Mouse (Mus musculus) spleen, adult 12 weeks (tissue): ENCODE measurements around the gene Iqck.

Source experiments
- DNase-seq: peaks from one replicate; pipeline ENCODE4 v3.0.0; 2022; ENCODE audit warnings: low spot score

The Iqck gene

GRCm38 (mm10) chr7:118990282-118990681, 134.7 kb downstream of the Iqck start:
- no peak for DNase-seq

DNA sequence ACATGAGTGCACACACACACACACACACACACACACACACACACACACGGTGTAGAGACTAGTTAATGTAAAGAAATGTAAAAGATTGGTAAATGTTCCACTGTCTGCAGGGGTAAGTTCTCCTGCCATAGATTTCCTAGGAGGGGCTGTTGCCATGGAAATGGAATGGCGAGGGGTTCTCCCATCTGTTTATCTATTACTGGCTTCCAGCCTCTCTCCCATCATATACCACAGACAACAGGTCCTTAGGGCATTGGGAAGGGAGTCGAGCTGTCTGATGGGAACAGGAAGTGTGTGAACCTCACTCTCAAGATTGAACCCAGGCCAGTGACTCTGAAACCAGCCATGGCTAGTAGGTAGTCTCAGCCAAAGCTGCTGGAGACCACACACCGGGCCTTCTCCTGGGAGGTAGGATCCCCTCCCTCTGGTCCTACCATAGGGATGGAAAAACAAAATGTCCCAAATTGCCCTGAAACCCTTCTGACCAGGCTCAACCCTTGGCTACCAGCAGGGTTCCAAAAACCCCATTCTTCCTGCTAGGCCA, 135.9 kb downstream of the Iqck start:
- no peak for DNase-seq

DNA sequence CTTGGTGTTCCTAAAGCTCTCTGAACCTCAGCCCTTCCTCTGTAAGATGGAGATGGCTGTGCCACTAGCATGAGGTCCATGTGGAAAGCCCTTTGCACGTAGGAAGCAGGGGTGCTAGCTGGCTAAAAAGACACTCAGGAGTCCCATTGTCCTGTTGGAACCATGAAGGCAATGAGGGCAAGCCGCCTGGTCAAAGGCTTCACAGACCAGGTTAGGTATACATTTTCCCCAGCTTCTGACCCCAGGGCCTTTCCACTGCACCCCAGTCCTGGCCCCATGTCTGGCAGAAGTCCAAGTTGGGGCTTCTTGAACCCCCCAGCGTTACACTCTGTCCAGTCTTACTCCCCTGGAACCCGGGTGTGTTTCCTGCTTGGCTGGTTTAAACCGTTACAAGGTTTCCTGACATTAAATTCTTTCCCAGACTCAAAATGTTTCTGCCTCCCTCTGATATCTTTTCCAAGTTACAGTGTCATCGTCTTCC, 136.6 kb downstream of the Iqck start:
- no peak for DNase-seq

GRCm38 (mm10) chr7:118992623-118993405, 137.3 kb downstream of the Iqck start:
- DNase-seq = no peak

- DNase-seq = no peak
These were observed 138.2 kb downstream of the Iqck start for GRCm38 (mm10) chr7:118993597-118994230.

- no peak for DNase-seq
These were observed 138.8 kb downstream of the Iqck start for GRCm38 (mm10) chr7:118994231-118994842.

GRCm38 (mm10) chr7:118995007-118995406, 139.5 kb downstream of the Iqck start, which contains the start of gene Gprc5b:
Gene Gprc5b, minus strand, starts transcription at chr7:118995211.
- DNase-seq = peak; percentile 58

GRCm38 (mm10) chr7:118995671-118996070, 140.1 kb downstream of the Iqck start:
- DNase-seq = no peak

DNA sequence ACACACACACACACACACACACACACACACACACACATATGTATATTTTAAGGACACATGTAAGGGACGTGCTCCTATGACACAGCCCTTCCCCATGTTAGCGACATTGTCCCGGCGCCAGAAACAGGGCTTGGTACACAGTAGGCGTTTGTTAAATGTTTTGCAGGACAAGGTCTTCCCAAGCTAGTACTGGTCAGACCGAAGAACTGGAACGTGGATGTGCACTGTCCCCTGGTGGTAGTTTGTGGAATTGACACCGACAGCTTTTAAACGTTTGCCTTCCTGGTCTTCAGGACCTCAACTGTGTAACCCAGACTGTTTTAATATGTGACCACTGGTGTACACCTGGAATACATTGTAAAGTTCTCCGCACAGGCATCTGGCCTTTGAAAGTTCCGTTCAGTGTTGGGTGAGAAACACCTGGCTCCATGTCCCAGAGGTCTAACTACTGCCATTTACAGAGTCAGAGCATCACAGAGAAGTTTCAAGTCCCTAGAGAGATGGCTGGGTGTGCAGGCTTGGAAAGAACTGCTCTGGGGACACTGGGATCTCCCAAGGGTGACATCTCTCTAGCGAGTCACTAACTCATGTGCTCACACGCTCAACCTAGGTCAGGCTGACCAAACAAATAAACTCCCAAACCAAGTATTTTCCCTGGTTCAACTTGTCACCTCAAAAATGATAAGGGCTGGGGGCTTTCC, 140.7 kb downstream of the Iqck start:
- DNase-seq = peak; percentile 50

DNA sequence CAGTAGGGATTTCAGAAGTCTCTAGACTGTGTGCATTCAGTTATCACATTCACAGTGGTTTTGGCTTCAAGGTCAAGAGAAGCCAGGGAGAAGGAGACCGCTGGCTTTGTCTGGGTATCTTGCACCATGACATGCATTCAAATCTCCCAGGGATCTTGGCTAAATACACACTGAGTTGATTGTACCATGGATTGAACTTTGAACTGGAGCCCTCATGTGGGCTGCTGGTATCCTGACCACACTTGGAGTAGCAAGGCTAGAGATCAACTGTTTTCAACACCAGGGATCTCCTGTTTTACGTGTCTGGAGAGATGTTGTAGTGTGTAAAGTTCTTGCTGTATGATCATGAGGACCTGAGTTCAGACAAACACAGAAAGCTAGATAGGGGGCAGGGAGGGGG, 144.3 kb downstream of the Iqck start:
- no peak for DNase-seq

- no peak for DNase-seq
These were observed 146.4 kb downstream of the Iqck start for GRCm38 (mm10) chr7:119001965-119002364.

DNA sequence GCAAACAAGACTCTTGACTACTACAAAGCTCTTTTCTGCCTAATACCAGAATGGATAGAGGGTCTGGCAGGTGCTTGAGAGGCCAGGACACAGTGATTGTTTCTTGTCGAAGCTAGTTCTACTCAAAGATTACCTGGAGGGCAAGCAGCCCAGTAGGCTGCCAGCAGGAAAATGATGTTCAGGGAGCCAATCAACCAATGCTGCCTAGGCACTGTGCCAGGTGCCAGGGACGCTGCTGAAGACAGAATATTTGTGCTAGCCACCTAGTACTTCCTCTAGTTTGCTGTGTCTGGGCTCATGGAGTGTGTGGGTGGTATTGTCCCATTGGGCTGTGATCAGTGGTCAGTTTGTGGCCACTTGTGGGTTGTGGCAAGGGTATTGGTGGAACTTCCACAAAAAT, 146.9 kb downstream of the Iqck start:
- DNase-seq = no peak

- DNase-seq = peak; percentile 13
These were observed 155.4 kb downstream of the Iqck start for GRCm38 (mm10) chr7:119010854-119011529.

DNA sequence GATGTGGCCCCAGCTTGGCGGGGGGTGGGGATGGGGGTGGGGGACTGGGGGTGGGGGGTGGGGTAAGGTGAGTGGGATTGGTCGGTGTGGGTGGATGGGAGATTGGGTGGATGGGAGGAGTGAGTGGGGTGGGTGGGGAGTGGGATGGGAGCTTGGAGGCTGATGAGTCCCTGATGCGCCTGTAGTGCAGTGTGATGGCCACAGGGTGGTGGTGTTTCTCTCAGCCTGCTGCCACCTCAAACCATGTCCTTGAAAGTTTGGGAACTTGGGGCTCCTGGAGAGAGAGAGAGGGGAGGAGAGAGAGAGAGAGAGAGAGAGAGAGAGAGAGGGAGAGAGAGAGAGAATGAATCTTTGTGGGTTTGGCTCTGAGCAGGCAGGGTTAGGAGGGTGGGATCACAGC, 160.2 kb downstream of the Iqck start:
- DNase-seq = no peak

GRCm38 (mm10) chr7:119019537-119019936, 164.0 kb downstream of the Iqck start:
- no peak for DNase-seq
